Mouse (Mus musculus): Measurements from ENCODE around the gene 2010111I01Rik. TPM values are rescaled to one million over a fixed set of nuclear protein-coding genes. Genes with fewer than 3 reads are reported as not detected.
"Not testable (repeated sequence)": the region's sequence is repeated elsewhere in the genome, so short reads cannot be mapped to it uniquely, and the experiment has no call there.

2010111I01Rik gene
- polyA plus RNA-seq, 1 experiment from 2014 or later = 129 TPM

DNA sequence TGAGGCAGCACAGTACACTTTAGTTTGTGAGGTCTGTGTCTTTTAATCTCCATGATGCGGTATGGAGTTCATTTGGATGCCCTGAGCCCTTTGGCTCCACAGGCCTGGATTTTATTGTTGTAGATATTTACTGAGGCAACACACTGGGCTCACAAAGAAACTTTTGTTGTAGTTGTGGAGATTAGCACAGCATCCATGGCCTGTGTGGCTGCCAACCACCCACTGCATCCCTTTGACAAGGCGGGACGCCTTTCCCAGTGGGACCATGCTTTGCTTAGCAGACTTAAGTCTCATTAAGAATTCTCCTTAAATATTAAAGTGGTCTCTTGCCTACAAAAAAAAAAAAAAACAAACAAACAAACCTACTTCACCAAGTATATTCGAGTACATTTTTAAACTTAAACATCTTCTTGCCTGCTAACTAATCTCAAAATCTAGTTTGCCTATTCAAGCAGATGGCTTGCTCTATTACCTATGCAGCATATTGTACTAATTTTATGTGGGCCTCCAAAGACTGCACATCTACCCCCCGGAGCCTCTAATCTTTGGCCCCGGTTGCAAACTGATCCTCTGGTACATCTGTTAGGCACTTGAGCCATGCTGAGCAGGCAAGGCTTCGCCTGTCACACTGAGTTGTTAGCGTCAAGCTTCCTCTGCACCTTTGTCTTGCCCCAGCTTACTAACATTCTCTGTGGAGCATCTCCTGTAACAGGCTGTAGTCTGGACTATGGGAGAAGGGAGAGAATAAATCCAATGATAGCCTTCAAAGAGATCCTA lies 239.0 kb downstream of the 2010111I01Rik start:
- Histone ChIP-seq H3K36me3 (no peaks in the 10 kb centered on the region), H3K9me3 (no peaks in the 10 kb centered on the region), H3K27ac (no peak overlapping the region), H3K27me3 (no peaks in the 10 kb centered on the region), H3K4me2 (no peak overlapping the region), H3K4me1 (no peaks in the 10 kb centered on the region), H3K9ac (no peak overlapping the region), H3K4me3 (no peak overlapping the region)
- WGBS = 73% methylated on average over 8 of the region's 8 CpGs
- ATAC-seq (ENCODE audit: borderline replicate concordance, extremely low read depth, low FRiP score, low TSS enrichment) = no peak

DNA sequence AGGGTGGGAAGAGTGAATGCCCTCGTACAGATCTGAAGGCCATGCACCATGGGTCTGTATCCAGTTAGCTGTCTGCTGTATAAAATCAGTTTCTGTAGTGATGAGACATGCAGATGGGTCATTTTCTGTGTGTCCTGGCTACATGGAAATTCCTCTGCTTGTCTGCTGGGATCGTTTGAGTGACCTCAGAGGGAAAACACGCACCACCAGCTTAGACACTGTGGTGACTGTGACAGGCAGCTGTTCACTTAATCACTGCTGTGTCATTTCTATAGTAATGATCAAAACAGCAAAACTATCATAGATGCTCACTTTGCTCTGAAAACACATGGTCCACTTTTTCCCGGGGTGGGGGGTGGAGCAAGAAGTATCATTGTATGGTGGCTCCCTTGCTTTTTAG lies 241.1 kb downstream of the 2010111I01Rik start:
- Histone ChIP-seq H3K9ac (no peak overlapping the region), H3K27ac (no peak overlapping the region), H3K4me1 (no peaks in the 10 kb centered on the region), H3K9me3 (no peaks in the 10 kb centered on the region), H3K4me2 (no peak overlapping the region), H3K27me3 (no peaks in the 10 kb centered on the region), H3K36me3 (no peaks in the 10 kb centered on the region), H3K4me3 (no peak overlapping the region)
- no peak for ATAC-seq (ENCODE audit: borderline replicate concordance, extremely low read depth, low FRiP score, low TSS enrichment)
- WGBS = 70% methylated on average over 4 of the region's 4 CpGs

DNA sequence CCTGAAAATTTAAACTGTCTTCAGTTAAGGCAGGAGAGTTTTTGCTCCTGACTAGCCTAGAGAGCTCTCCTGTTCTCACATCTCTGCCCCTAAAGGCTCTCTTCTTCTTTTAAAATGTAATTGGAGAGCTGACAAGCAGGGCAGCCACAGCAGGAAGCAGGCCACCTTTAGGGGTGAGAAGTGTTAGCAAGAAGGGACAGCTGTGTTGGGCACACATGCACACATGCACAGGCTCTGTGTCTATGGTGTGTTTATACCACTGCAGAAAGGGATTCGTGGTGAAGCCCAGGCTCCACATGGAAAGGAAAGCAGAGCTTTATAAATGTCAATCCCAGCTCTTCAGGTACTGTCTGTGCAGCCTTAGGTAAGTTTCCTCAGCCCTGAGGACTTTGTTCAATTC lies 241.7 kb downstream of the 2010111I01Rik start:
- Histone ChIP-seq H3K4me1 (no peaks in the 10 kb centered on the region), H3K27ac (no peak overlapping the region), H3K9me3 (no peaks in the 10 kb centered on the region), H3K27me3 (no peaks in the 10 kb centered on the region), H3K4me2 (no peak overlapping the region), H3K4me3 (no peak overlapping the region), H3K36me3 (no peaks in the 10 kb centered on the region), H3K9ac (no peak overlapping the region)
- 29% methylated on average over 1 of the region's 1 CpGs for WGBS
- ATAC-seq (ENCODE audit: borderline replicate concordance, extremely low read depth, low FRiP score, low TSS enrichment) = no peak

DNA sequence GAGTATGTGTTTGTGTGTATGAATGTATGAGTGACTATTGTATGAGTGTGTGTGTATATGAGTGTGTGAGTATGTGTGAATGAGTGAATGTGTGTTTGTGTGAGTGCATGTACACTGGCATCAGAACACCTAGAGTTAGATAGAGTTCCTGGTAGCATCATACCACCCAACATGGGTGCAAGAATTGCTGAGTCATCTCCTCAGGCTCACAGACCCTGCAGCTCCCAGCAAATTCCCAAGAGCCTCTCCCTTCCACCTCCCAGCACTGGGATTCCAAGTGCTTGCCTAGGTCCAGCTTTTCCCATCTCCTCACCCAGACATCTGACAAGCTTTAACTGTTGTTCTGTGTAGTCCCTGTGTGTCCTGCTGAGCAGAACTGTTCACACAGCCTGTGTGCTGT lies 251.8 kb downstream of the 2010111I01Rik start:
- H3K4me1 ChIP-seq = no peaks in the 10 kb centered on the region
- no peak overlapping the region for H3K27ac ChIP-seq
- H3K4me3 ChIP-seq = no peak overlapping the region
- H3K36me3 ChIP-seq = no peaks in the 10 kb centered on the region
- no peak for ATAC-seq (ENCODE audit: borderline replicate concordance, extremely low read depth, low FRiP score, low TSS enrichment)
- no peak overlapping the region for H3K4me2 ChIP-seq
- no peak overlapping the region for H3K9ac ChIP-seq
- no peaks in the 10 kb centered on the region for H3K9me3 ChIP-seq
- no peaks in the 10 kb centered on the region for H3K27me3 ChIP-seq

DNA sequence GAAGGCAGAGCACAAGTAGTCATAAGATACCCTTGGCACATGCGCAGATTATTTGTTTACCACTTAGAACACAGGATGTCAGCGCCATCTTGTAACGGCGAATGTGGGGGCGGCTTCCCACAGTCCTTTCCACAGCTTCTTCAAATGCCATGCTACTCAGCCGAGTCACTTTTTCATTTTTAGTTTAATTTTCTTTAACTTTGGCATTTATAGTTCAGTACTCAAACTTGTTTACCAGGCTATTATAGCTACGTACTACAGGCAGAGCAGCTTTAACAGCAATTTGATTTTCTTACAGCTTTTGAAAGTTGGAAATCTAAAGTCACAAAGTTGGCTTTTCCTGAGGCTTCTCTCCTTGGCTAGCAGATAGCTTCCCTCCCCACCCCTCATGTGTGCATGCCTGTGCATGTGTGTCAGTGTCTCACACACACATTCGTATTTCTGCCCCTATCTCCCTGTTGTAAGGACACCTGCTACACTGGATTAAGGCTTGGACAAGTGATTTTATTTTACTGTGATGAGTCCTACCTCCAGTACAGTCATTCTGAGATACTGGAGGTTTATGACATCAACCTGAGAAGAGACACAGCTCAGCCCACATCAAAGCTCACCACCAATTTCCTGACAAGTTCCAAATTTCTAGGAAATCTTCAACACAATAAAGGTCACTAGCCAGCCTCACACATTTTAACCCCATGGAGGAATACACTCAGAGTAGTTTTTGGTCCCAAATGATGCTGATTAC lies 258.5 kb downstream of the 2010111I01Rik start:
- no peak overlapping the region for H3K4me3 ChIP-seq
- no peaks in the 10 kb centered on the region for H3K4me1 ChIP-seq
- 96% methylated on average over 8 of the region's 8 CpGs for WGBS
- no peaks in the 10 kb centered on the region for H3K27me3 ChIP-seq
- no peaks in the 10 kb centered on the region for H3K36me3 ChIP-seq
- no peak for ATAC-seq (ENCODE audit: borderline replicate concordance, extremely low read depth, low FRiP score, low TSS enrichment)
- no peak overlapping the region for H3K27ac ChIP-seq
- no peaks in the 10 kb centered on the region for H3K9me3 ChIP-seq
- no peak overlapping the region for H3K9ac ChIP-seq
- no peak overlapping the region for H3K4me2 ChIP-seq

DNA sequence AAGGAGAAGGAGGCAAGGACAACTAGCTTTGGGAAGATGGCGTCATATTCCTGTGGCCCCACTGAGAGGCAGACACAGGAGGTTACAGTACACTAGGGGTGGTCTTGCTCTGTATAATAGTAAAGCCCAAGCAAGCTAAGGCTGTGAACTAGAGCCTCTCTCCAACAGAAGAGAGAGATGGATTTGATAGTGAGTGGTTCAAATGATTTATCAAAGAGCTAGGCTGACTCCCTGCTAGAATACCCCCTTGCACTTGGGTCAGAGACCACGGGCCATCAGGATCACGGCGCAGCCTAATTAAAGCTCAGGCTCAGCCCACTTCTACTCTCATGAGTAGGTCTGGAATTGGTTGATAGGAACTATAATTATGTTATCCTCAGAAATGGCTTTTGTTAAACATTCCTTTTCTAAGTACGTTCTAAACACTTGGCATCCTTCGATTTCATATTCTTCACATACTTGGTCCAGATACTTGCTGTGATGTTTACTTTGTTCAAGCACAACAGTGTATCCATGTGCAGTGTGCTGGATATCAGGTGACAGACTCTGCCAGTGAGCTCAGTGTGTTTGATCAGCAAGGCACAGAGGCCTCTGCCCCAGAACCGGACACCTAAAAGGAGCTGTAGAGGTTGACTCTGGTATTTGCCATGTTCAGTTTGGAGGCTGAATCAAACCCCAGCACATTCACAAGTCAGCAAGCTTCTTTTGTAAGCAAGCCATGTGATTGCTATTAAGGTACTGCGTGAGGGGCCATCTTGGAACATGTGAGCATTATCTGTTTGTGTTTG lies 261.3 kb downstream of the 2010111I01Rik start:
- H3K4me3 ChIP-seq = no peak overlapping the region
- H3K27me3 ChIP-seq = no peaks in the 10 kb centered on the region
- WGBS = 63% methylated on average over 8 of the region's 8 CpGs
- no peak for ATAC-seq (ENCODE audit: borderline replicate concordance, extremely low read depth, low FRiP score, low TSS enrichment)
- H3K9me3 ChIP-seq = no peaks in the 10 kb centered on the region
- H3K9ac ChIP-seq = no peak overlapping the region
- no peak overlapping the region for H3K27ac ChIP-seq
- peaks cover 1% of the 10 kb centered on the region; the same call in 1 of the 2 replicates for H3K4me1 ChIP-seq
- H3K36me3 ChIP-seq = no peaks in the 10 kb centered on the region
- no peak overlapping the region for H3K4me2 ChIP-seq

DNA sequence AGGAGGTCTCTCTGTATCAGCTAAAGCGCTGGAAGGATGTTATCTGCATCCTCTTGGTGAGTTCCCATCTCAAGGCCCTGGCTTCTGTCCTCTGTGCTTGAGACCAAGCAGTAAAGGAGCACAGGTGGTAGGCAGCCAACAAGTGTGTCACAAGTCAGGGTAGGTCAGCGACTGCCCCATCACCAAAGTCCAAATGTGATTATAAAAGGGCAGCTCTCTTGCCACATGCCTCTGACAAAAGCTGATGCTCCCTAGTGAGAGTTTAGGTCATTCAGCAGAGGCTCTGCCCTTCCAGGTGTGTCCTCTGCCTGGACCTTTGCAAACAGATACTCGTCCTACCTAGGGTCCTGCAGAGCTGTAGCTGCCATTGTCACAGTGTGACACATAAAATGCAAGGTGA lies 263.1 kb downstream of the 2010111I01Rik start:
- no peak for ATAC-seq (ENCODE audit: borderline replicate concordance, extremely low read depth, low FRiP score, low TSS enrichment)
- H3K9me3 ChIP-seq = no peaks in the 10 kb centered on the region
- no peak overlapping the region for H3K27ac ChIP-seq
- H3K27me3 ChIP-seq = no peaks in the 10 kb centered on the region
- no peak overlapping the region for H3K4me2 ChIP-seq
- H3K4me1 ChIP-seq = peaks cover 12% of the 10 kb centered on the region
- H3K36me3 ChIP-seq = no peaks in the 10 kb centered on the region
- no peak overlapping the region for H3K9ac ChIP-seq
- H3K4me3 ChIP-seq = no peak overlapping the region
- 71% methylated on average over 3 of the region's 3 CpGs for whole genome bisulfite sequencing

DNA sequence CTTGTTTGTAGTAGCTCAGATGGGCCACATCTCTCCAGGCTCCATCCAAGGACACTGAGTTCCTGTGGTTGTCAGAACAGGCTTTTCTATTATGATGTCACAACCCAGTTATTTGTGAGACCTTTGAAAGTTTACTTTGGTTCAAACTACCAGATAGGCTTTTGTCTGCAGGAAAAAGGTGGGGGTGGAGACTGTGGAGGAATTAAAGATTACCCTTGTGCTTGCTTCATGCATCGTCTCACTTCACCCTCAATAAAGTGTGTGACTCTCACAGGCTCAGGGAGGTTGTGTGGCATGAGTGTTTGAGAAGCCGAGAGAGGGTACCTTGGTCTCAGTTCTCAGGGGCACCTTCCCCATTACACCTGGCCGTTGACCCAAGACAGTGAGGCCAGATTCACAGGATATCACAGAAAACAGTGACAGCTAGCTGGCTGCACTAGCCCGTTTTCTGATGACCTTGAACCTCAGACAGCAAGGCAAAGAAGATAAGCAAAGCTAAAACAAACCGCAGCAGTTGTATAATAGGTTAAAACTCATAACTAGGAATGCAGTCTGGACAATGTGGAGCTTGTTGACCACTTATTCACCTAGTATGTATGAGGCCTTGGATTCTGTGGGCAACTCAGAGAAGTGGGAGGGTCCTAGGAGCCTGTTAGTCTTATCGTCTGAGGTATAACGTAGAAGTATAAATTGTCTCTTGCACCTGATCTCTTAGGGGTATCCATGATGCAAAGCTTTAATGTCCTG lies 266.4 kb downstream of the 2010111I01Rik start:
- H3K4me2 ChIP-seq = no peak overlapping the region
- no peaks in the 10 kb centered on the region for H3K36me3 ChIP-seq
- peaks cover 20% of the 10 kb centered on the region for H3K4me1 ChIP-seq
- H3K9me3 ChIP-seq = no peaks in the 10 kb centered on the region
- WGBS = 42% methylated on average over 7 of the region's 7 CpGs
- no peak overlapping the region for H3K4me3 ChIP-seq
- H3K27ac ChIP-seq = peak overlapping the region; percentile 34; the same call in 1 of the 2 replicates
- no peak overlapping the region for H3K9ac ChIP-seq
- no peaks in the 10 kb centered on the region for H3K27me3 ChIP-seq
- 0 out of 2 replicates have a peak, but pooled peaks have one; percentile 15 for ATAC-seq (ENCODE audit: borderline replicate concordance, extremely low read depth, low FRiP score, low TSS enrichment)

DNA sequence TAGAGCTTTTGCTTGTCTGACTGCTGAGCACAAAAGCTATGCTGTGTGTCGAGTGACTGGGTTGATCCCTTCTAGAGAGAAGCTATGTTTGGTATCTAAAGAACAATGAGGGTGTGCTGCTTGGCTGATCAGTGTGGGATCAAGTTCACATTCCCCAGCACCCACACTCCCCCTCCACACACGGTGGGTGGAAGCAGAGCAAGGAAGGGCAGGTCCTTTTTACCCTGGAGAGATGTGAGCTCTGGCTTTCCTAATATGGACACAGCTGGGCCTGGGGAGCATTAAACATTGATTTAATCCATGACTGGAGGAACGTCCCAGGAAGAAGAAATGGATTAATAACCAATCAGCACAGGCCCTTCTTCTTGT lies 267.0 kb downstream of the 2010111I01Rik start:
- no peak overlapping the region for H3K4me3 ChIP-seq
- peaks cover 22% of the 10 kb centered on the region for H3K4me1 ChIP-seq
- 23% methylated on average over 3 of the region's 3 CpGs for WGBS
- H3K9me3 ChIP-seq = no peaks in the 10 kb centered on the region
- no peak overlapping the region for H3K9ac ChIP-seq
- H3K27ac ChIP-seq = peak overlapping the region; percentile 34
- ATAC-seq (ENCODE audit: borderline replicate concordance, extremely low read depth, low FRiP score, low TSS enrichment) = peak; percentile 12; the same call in 1 of the 2 replicates
- H3K27me3 ChIP-seq = no peaks in the 10 kb centered on the region
- H3K36me3 ChIP-seq = no peaks in the 10 kb centered on the region
- no peak overlapping the region for H3K4me2 ChIP-seq

DNA sequence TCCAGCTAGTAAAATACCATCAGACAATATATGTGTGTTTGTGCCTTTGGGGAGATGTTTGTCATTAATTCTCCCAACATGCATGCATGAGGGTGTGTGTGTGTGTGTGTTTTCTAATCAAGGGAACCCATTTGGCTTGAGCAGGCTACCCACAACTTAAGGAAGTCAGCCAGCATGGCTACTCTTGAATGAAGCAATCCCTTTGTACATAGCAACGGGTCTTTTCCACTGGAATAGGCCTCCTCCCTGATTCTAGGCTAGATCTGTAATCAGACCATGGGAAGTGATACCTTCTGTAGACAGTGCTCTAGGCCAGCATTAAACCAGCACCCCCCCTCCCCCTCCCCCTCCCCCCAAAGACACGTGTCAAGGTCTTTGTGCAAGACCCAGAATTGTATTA lies 267.9 kb downstream of the 2010111I01Rik start:
- 50% methylated on average over 2 of the region's 2 CpGs for WGBS
- Histone ChIP-seq H3K4me2 (no peak overlapping the region), H3K36me3 (no peaks in the 10 kb centered on the region), H3K4me3 (no peak overlapping the region), H3K9ac (no peak overlapping the region), H3K27me3 (no peaks in the 10 kb centered on the region), H3K27ac (no peak overlapping the region), H3K9me3 (no peaks in the 10 kb centered on the region), H3K4me1 (peaks cover 22% of the 10 kb centered on the region)
- ATAC-seq (ENCODE audit: borderline replicate concordance, extremely low read depth, low FRiP score, low TSS enrichment) = no peak

DNA sequence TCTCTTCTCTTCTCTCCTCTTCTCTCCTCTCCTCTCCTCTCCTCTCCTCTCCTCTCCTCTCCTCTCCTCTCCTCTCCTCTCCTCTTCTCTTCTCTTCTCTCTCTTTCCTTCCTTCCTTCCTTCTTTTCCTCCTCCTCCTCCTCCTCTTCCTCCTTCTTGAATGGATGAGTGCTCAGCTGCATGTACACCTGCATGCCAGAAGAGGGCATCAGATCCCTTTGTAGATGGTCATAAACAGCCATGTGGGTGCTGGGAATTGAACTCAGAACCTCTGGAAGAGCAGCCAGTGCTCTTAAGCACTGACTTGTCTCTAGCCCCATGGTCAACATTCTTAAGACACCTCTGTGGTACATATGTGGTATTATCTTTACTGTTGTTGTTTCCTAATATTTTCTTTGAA lies 269.8 kb downstream of the 2010111I01Rik start:
- H3K27ac ChIP-seq; H3K36me3 ChIP-seq; H3K9me3 ChIP-seq; H3K9ac ChIP-seq; H3K27me3 ChIP-seq; H3K4me3 ChIP-seq; H3K4me2 ChIP-seq; ATAC-seq (ENCODE audit: borderline replicate concordance, extremely low read depth, low FRiP score, low TSS enrichment): not testable (repeated sequence)
- H3K4me1 ChIP-seq = peaks cover 36% of the 10 kb centered on the region
